10 mouse cellular contexts compared by ENCODE assay signal in the genomic region with DNA sequence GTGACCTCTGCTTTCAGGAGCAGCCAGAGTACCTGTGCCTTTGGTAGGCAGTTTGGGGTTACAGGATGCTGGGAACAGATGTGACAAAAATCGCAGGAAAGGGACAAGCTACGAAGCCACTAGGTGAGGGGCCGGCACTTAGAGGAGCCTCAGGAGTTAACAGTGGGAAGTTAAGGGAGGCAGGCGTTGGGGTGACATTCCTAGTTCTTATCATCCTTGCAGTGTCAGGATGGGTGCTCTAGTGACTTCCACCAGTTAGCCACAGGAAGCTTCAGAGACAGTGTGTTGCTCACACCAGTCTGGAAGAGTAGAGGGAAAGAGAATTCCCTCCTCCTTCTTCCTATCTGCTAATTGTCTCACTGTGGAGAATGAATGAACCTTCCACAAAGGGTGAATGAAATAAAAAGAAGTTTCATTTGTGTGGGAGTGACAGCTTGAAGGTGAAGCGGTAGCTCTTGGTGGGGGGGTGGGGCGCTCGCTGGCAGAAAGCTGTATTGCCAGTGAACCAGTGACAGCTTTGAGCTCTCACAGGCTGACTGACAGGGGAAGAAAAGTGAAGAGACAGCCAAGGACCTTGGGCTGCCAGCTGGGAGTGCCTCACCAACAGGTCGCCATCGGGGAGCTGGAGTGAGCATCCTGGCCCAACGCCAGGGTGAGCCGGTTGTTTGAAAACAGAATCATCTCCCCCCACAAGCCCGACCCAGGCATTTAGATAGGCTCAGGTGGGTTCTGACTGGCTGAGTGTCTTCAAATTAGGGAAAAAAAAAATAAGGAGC. TPM values are rescaled to one million over a fixed set of nuclear protein-coding genes. Genes with fewer than 3 reads are reported as not detected.
A peak's percentile ranks its signal among the peaks of the same experiment; 100 is the strongest.
DNase-seq lines count a peak whose midpoint lies in the region; ATAC-seq and TF ChIP-seq lines count a peak whose summit lies in the region.
"Had no signal": no experiment of that assay in that cellular context is flagged by ENCODE, and none has a peak within 500 bp of the region (broad histone marks: within the 10 kb centered on the region; RNA-seq: fewer than 3 reads in every experiment).

No protein-coding gene starts in this region.

- H3K36me3 ChIP-seq in lung, embryonic 14.5 days (ENCODE audit: insufficient read depth): no peaks in the 10 kb centered on the region
- H3K36me3 ChIP-seq: embryonic facial prominence, embryonic 15.5 days had no signal

- TF ChIP-seq CTCF in lung, embryonic 14.5 days (IDR thresholded peaks at IDR 0.05; ENCODE audit: low read depth): no peak

- no peaks in the 10 kb centered on the region for H3K4me1 ChIP-seq in lung, embryonic 14.5 days (ENCODE audit: insufficient read depth)

- ATAC-seq in lung, embryonic 14.5 days (ENCODE audit: insufficient read depth): no peak
- peak; percentile 43; the same call in 1 of the 2 replicates for ATAC-seq in erythroblast, adult 5-6 weeks (replicated peaks; ENCODE audit: low FRiP score, poor library complexity, severe bottlenecking)

- DNase-seq in cerebellum, adult 18-20 months: peak; percentile 32 to 35
- no peak for DNase-seq in cerebellum, adult 11 months
- peak; percentile 61 for DNase-seq in lung, embryonic 14.5 days
- no peak for DNase-seq in lung, postnatal 25 days (ENCODE audit: low spot score)
- DNase-seq in heart, postnatal 14 days: peak; percentile 23 to 31
- DNase-seq in layer of hippocampus, postnatal 36 days: no peak
- DNase-seq in layer of hippocampus, adult 11-12 months (ENCODE audit: low spot score): no peak
- DNase-seq: kidney, postnatal 14 days had no signal

- no peak overlapping the region for H3K9ac ChIP-seq in lung, embryonic 14.5 days
- H3K9ac ChIP-seq: embryonic facial prominence, embryonic 15.5 days had no signal

- H3K27ac ChIP-seq in lung, embryonic 14.5 days (ENCODE audit: low read depth): no peak overlapping the region
- H3K27ac ChIP-seq: embryonic facial prominence, embryonic 15.5 days had no signal

- H3K4me3 ChIP-seq in lung, embryonic 14.5 days (ENCODE audit: low read depth, low read length): no peak overlapping the region
- H3K4me3 ChIP-seq: embryonic facial prominence, embryonic 15.5 days had no signal

- H3K27me3 ChIP-seq in lung, embryonic 14.5 days (ENCODE audit: insufficient read depth, low read length): no peaks in the 10 kb centered on the region
- H3K27me3 ChIP-seq: embryonic facial prominence, embryonic 15.5 days had no signal

- intact Hi-C loops in heart, postnatal 14 days (cut with DNase I): no loop called here

- 29% methylated on average over 12 of the region's 12 CpGs for WGBS in lung, embryonic 14.5 days

- no peak overlapping the region for H3K4me2 ChIP-seq in lung, embryonic 14.5 days
- H3K4me2 ChIP-seq: embryonic facial prominence, embryonic 15.5 days had no signal

- no peaks in the 10 kb centered on the region for H3K9me3 ChIP-seq in lung, embryonic 14.5 days (ENCODE audit: low read depth, low read length)
- H3K9me3 ChIP-seq: embryonic facial prominence, embryonic 15.5 days had no signal

RNA-seq across cellular contexts. Expression of gene Lrrc20, which starts 41.9 kb away (rescaled TPM):
- polyA plus RNA-seq in lung, embryonic 14.5 days (2014; fragmentation: Nextera tagmentation; extraction: Ambion mirVana): 8.5 and 9.8 TPM in 2 replicates
- total RNA-seq in erythroblast, adult 5-6 weeks (2015; ENCODE audit: low replicate concordance): 1.3 and 2.1 TPM in 2 replicates
- total RNA-seq in erythroblast, adult 5-6 weeks (2017; ENCODE audit: low replicate concordance): 0.70 and 3.2 TPM in 2 replicates
- total RNA-seq in heart, postnatal 14 days (2021): 10 to 100 TPM; 24.5 to 25.8 TPM
- 10 to 100 TPM; 21.2 to 24.1 TPM for total RNA-seq in layer of hippocampus, postnatal 36 days (2021)

Comparison
In these comparisons a context has a peak if more than half of its experiments do, and no peak if none do; other contexts are left out.
1. DNase-seq: peak in cerebellum, adult 18-20 months (2 of 2), lung, embryonic 14.5 days (single experiment) and heart, postnatal 14 days (2 of 2); none in cerebellum, adult 11 months (single experiment), lung, postnatal 25 days (single experiment), layer of hippocampus, postnatal 36 days (0 of 2) and layer of hippocampus, adult 11-12 months (single experiment).
2. RNA of gene Lrrc20, which starts 41.9 kb away (total RNA-seq): 24.5 to 25.8 TPM in heart, postnatal 14 days and 21.2 to 24.1 TPM in layer of hippocampus, postnatal 36 days; 0.70 to 3.2 TPM in erythroblast, adult 5-6 weeks; every median in the first group is over 4 times any median in the second.